Mouse (Mus musculus) CD4-positive helper T cell, adult 2 months (primary cell): Measurements from ENCODE around the gene Syne2.

Source experiments
- DNase-seq: peaks from one replicate; pipeline ENCODE4 v3.0.0-alpha.2; 2012; ENCODE audit warnings: low read depth, missing footprints, low spot score

Gene Syne2

DNA sequence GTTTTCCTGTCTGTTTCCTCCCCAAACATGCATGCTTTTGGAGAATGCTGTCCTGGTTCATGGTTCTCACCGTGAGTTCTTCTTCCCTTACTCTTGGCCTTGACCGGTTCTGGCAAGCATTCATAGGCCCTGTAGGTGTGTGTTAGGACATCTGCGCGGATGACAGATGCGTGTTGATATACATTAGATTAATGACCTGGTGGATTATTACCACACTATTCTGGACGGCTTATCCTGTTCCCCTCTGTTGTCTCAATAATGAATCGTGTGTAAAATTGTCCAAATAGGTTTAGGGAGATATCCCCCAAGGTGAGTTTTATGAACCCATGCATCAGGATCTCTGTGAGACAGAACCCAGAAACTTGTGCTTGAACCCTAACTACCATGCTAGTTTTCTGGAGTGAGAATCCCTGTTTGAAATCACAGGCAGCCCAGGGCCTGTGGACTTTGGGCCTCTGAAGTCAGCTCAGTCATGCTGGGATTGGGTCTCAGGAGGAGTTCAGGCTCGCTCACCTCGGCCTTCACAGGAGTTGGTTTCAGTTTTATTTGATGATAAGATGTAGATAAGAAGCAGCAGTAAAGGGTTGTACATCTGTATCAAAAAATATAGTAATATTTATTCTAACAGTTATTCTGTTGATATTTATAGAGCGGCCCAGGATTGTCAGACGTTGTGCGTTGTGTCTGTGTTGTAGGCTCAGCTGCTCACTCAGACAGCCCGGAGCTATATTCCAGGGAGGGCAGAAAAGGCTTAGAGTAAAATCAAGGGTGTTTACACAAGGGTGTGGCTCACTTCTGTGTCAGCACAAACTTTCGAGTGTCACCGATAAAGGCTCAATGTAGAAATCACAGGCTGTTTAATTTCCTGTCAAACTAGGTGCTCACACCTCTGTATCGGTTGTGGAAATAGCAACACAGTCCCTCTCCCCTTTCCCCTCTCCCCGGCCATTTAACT is 48.8 kb downstream of the Syne2 start:
- DNase-seq: no peak

DNA sequence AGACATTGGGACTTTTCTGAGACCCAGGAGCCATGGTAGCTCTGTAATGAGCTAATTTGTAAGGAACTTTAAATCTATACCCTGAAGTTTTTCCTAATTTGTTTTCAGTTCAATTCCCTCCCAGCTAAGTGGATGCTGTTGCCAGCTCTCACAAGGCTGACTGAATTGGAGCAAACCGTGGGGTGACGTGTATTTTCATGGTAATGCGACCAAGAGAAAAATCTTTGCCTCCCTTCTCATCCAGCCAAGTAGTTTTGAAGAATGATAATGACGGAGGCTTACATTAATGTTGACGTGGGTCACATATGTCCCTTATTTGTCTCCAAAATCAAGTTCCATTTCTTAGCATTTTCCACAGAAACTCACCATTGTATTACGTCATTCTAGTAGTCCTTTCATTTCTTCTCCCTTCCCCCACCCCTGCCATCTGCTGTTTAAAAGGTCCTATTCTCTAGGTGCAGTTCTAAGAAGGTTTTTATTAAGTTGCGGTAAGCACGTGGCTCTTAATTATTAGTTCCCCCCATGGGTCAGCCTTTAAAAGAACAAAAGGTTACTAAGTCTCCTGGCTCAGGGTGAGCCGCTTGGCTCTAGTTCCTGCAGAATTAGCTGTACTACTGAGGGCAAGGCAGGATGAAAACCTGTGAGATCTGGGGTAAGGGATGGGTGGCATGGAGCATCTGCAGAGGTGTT is 55.8 kb downstream of the Syne2 start:
- DNase-seq: no peak

DNA sequence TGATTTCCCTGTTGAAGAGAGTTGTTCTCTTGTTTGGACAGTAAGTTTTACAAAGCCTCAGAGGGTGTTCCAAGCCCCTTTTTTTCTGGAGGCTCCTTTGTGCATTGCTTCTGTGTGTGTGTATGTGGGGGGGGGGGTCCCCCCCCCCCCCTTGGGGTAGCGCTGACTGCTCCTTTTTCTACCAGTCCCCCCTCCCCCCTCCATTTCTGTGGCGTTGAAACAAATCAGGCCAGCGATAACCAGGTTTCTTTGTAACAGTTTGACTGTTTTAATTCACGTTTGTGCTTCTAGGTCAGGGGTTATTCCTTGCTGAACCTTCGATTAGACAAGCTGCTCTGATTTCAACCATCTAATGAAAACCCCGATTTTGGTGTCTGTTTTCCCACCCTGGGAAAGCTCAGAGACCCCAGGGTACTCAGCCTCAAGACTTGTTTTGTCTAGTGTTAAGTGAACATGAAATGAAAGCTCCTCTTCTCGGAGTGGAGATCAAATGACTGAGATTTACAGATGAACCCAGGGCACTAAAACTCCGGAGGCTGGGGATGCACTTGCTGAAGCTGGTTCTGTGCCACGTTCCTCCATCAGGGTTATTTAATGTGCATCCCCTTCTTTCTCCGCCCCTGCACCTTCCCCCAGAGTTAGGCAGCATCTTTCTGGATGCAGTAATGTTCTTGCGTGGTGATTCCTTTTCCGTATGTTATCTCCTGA is 56.5 kb downstream of the Syne2 start:
- DNase-seq: no peak

DNA sequence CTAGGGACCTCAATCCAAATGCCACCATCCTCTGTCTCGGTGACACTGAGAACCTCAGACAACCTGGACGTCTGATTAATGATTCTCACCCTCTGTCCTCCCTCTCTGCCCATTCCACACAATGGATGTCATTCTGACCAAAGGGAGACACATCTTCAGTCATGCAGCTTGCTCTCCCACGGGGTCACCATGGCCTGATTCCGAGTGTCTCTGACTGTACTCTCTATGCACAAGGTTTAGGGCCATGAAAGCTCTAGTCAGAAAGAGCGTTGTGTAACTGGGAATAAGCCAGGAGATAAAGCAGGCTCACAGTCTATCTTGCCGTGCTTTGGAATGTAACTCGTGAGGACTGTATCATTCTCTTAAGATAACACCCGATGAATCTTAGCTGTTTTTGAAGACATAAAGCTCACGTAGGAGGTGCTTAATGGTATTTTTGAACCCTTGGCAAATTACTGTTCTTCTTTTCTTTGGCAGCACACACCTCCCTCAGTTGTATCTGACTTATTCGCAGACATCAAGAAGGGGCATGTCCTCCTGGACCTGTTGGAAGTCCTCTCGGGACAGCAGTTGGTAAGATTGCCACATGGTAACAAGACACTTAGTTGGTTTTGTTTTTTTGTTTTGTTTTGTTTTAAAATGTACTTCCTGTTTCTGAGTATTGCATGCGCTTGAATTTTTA is 61.8 kb downstream of the Syne2 start:
- no peak for DNase-seq

DNA sequence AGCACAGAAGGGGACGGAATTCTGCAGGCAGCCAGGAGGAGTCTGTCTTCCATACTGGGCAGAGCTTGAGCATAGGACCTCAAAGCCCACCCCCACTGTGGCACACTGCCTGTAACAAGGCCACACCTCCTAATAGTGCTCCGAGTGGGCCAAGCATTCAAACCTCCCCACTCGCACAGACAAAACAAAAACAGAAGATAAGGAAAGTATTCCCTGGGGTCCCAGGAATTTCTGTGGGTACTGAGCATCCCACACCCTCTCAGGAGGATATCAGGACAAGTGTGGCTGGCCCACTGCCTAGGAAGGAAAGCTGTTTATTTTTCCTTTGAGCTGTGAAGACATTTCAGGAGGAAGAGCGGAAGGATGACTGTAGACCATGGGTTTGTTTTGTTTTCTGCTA is 63.6 kb downstream of the Syne2 start:
- no peak for DNase-seq

GRCm38 (mm10) chr12:75886161-75886560 is 68.2 kb downstream of the Syne2 start:
- DNase-seq: no peak

DNA sequence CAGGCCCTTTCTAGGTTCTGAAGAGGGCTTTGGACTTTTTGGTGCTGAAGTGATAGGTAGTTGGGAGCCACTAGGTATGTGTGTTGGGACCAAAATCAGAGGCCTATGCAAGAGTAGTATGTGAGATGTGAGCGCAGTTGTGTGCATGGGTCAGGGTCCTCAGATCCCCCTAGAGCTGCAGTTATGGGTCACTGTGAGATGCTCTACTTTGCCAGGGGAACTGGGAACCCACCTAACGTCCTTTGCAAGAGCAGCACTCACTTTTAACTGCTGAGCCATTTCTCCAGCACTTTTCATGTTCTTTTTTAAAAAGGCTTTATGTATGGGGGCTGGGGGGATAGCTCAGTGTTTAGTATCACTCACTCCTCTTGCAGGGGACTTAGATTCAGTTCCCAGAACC is 69.0 kb downstream of the Syne2 start:
- DNase-seq: no peak

- no peak for DNase-seq
Observed at GRCm38 (mm10) chr12:75888721-75889120, 70.8 kb downstream of the Syne2 start.

GRCm38 (mm10) chr12:75891206-75891605 is 73.3 kb downstream of the Syne2 start:
- DNase-seq: no peak

DNA sequence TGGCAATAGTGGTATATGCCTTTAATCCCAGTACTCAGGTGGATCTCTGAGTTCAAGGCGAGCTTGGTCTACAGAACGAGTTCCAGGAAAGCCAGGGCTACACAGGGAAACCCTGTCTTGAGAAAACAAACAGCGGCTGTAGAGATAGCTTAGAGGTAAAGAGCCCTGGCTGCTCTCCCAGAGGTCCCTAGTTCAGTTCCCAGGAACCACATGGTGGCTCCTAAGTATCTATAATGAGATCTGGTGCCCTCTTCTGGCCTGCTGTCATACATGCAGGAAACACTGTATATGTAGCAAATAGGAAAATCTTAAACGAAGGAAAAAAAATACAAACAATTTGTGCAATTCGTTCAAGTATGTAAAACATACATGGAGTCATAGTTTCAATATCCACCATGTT is 75.5 kb downstream of the Syne2 start:
- peak; percentile 11 for DNase-seq

DNA sequence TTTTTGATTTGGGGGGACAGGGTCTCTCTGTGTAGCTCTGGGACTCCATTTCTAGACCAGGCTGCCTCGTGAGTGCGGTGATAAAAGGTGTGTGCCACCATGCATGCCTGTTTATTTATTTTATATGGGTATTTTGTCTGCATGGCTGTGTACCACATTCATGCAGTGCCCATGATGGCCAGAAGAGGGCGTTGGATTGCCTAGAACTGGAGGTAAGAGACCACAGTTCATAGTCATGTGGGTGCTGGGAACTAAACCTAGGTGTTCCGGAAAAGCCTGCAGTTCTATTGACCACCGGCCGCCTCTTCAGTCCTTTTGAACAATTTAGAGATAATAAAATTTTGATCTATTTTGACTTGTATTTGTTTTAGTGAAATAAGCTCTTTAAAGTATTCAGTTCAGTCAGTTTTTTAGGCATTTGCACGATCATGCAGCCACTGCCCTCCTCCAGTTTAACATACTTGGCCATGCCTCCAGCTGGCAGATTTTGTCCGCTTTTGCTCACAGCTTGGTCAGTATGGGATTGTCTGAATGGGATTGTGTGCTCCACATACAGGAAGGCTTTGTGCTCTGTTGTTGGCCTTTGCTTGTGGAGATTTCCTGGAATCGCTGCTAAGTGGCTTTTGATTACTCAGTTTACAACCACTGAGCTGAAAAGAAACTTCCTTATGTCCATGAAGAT is 76.5 kb downstream of the Syne2 start:
- DNase-seq: no peak

DNA sequence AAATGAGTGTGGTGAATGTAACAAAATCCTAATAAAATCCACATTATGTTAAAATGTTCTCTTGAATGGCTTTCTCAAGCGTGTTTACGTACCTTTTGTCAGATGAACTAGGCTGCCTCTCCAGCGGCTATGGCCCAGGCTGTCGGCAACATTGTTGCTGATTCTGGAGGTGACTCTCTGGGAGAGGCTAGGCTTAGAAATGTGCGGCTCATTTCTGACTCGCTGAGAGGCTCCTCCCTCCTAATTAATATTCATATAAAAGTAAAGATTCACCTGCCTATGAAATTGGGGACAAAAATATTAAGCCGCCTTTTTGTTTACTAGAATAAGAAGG is 77.0 kb downstream of the Syne2 start:
- no peak for DNase-seq

DNA sequence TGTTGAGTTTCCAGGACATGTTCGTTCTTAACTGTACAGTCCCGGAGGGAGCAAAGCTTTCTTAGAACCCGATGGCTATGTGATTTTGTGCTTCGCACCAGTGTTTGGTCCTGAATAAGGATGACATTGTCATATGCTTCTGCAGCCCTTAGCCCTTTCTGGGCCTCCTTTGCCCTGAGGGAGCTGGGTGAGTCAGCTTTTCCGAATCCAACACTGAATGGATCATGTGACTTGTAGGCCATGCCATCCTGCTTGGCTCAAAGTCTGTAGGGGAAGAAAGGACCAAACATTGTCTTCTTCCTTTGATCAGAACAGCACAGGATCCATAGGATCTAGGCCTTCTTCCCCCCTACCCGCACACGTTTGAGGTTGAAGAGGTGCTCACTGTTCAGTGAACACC is 79.9 kb downstream of the Syne2 start:
- no peak for DNase-seq

- no peak for DNase-seq
Observed at GRCm38 (mm10) chr12:75901721-75902120, 83.8 kb downstream of the Syne2 start.

GRCm38 (mm10) chr12:75904068-75904467 is 86.1 kb downstream of the Syne2 start:
- no peak for DNase-seq

- peak; percentile 69 for DNase-seq
Observed at GRCm38 (mm10) chr12:75905304-75905703, 87.4 kb downstream of the Syne2 start.

- DNase-seq: no peak
Observed at GRCm38 (mm10) chr12:75908466-75908865, 90.5 kb downstream of the Syne2 start.

- DNase-seq: no peak
Observed at GRCm38 (mm10) chr12:75915694-75916093, 97.8 kb downstream of the Syne2 start.

DNA sequence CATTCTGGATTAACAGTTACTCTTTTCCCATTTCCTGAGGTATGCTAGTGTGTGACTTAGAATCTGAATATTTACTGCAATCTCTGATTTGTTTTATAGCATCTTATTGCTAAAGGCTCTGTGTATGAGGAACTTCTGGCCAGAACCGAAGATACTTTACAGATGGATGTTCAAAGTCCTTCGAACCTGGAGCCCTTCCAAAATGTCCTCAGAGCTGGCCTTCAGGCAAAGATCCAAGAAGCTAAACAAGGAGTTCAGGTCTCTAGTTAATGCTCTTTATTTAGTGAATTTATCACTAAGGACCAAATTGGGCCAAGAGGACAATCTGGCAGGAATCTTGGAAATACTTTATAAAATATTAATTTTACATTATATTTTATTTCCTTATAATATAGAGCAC is 100.5 kb downstream of the Syne2 start:
- no peak for DNase-seq

GRCm38 (mm10) chr12:75918914-75919313 is 101.0 kb downstream of the Syne2 start:
- no peak for DNase-seq

GRCm38 (mm10) chr12:75922900-75923299 is 105.0 kb downstream of the Syne2 start:
- no peak for DNase-seq
